Mouse (Mus musculus) ES-E14 (cell line): ENCODE data around the gene Vwa2.

ENCODE experiments used
- CHD2 ChIP-seq: IDR thresholded peaks from 2 replicates; pipeline ENCODE4 v1.6.1; 2014; ENCODE audit warnings: mild to moderate bottlenecking, low read depth, low read length, inconsistent platforms
- ZC3H11A ChIP-seq: IDR thresholded peaks from 2 replicates; pipeline ENCODE4 v1.6.1; 2012; ENCODE audit warnings: low read depth, mild to moderate bottlenecking, inconsistent platforms, low read length, borderline replicate concordance

- no peak for TF ChIP-seq ZC3H11A
- no peak for TF ChIP-seq CHD2
Observed at GRCm38 (mm10) chr19:56856455-56856854, 17.6 kb upstream of the Vwa2 start.
